Mouse (Mus musculus) midbrain, postnatal 0 days (tissue): Measurements from ENCODE around the gene Zc3h4. TPM values are rescaled to one million over a fixed set of nuclear protein-coding genes. Genes with fewer than 3 reads are reported as not detected.

ENCODE experiments used
- ATAC-seq: fragments of 200-750 bp; cut with Nextera tagmentation; 2 replicates; pipeline ENCODE4 v1.8.0; 2017; ENCODE audit warnings: moderate number of reproducible peaks, mild to moderate bottlenecking, moderate TSS enrichment, moderate library complexity; ENCODE audit not compliant: low FRiP score
- DNase-seq: peaks from one replicate; pipeline ENCODE4 v3.0.0-alpha.2; 2015; ENCODE audit warnings: low spot score
- H3K27ac ChIP-seq: fragments of 300-500 bp; sonication (generic); 2 replicates; pipeline ENCODE4 v1.5.1; 2014; ENCODE audit warnings: low read depth, mild to moderate bottlenecking, low read length, mixed read lengths
- H3K27me3 ChIP-seq: fragments of 300-500 bp; sonication (generic); 2 replicates; pipeline ENCODE4 v1.6.1; 2014; ENCODE audit warnings: low read length, control low read depth, mixed read lengths; ENCODE audit not compliant: insufficient read depth
- H3K36me3 ChIP-seq: fragments of 300-500 bp; sonication (generic); 2 replicates; pipeline ENCODE4 v1.6.1; 2014; ENCODE audit warnings: low read length, control low read depth, mixed read lengths; ENCODE audit not compliant: insufficient read depth
- H3K4me1 ChIP-seq: fragments of 300-500 bp; sonication (generic); 2 replicates; pipeline ENCODE4 v1.6.1; 2014; ENCODE audit warnings: mild to moderate bottlenecking, control low read depth, antibody characterized with exemption, low read length, mixed read lengths; ENCODE audit not compliant: insufficient read depth
- H3K4me2 ChIP-seq: fragments of 300-500 bp; sonication (generic); 2 replicates; pipeline ENCODE4 v1.6.1; 2014; ENCODE audit warnings: low read depth, mild to moderate bottlenecking, low read length, mixed read lengths; ENCODE audit not compliant: poor library complexity, severe bottlenecking
- H3K4me3 ChIP-seq: fragments of 300-500 bp; sonication (generic); 2 replicates; pipeline ENCODE4 v1.5.1; 2014; ENCODE audit warnings: low read depth, mild to moderate bottlenecking, low read length, moderate library complexity
- H3K9ac ChIP-seq: fragments of 300-500 bp; sonication (generic); replicated peaks from 2 replicates; pipeline ENCODE4 v1.6.1; 2014; ENCODE audit warnings: mild to moderate bottlenecking, low read length, moderate library complexity, mixed read lengths; ENCODE audit not compliant: poor library complexity, severe bottlenecking
- H3K9me3 ChIP-seq: fragments of 300-500 bp; sonication (generic); 2 replicates; pipeline ENCODE4 v1.6.1; 2016; ENCODE audit warnings: low read length, control low read depth
- CTCF ChIP-seq: IDR thresholded peaks from 2 replicates; pipeline ENCODE4 v1.5.1; 2016; ENCODE audit warnings: antibody characterized with exemption, mild to moderate bottlenecking
- WGBS: fragments of 180-500 bp; shearing (Covaris S2); extraction: QIAGEN DNeasy Blood & Tissue Kit; methylation state at CpG from one replicate; pipeline ENCODE4 v1.1.7; 2014; 5-methylcytosine and 5-hydroxymethylcytosine counted together
- polyA plus RNA-seq: library from polyadenylated mRNA; unstranded; fragments of >200 nt; fragmentation: Nextera tagmentation; extraction: Ambion mirVana; gene quantifications from 2 replicates; pipeline ENCODE4 v1.2.1, GENCODE M21; 2015
- total RNA-seq: library from RNA; depleted of rRNA; stranded (reverse); fragments of >200 nt; gene quantifications from 2 replicates; pipeline ENCODE4 v1.2.3, GENCODE M21; 2014

Zc3h4 gene
- total and polyA plus RNA-seq, 2 experiments from 2014 or later: 9.7 to 41.1 TPM

DNA sequence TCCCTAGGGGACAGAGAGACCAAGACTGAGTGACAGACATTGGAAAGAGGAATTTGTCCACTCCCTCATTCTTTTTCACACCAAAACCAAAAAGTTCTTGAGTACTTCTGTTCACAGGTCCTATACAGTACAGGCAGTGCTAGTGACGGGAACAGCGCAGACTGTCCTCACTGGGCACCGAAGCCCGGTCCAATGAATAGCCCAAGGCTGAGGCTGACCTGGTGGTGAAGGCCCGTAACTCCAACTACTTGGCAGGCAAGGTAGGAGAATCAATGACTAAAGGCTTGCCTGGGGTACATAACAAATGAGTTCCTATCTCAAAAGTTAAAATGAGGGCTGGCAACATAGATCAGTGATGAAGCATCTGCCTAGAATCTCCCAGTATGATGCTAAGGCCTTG lies 64.9 kb downstream of the Zc3h4 start:
- Histone ChIP-seq H3K27me3 (peaks cover 7% of the 10 kb centered on the region), H3K4me3 (no peak overlapping the region), H3K9ac (no peak overlapping the region), H3K4me1 (no peaks in the 10 kb centered on the region), H3K36me3 (no peaks in the 10 kb centered on the region), H3K27ac (no peak overlapping the region), H3K9me3 (no peaks in the 10 kb centered on the region), H3K4me2 (no peak overlapping the region)
- no peak for TF ChIP-seq CTCF
- DNase-seq: no peak
- WGBS: 92% methylated on average over 5 of the region's 5 CpGs
- no peak for ATAC-seq

DNA sequence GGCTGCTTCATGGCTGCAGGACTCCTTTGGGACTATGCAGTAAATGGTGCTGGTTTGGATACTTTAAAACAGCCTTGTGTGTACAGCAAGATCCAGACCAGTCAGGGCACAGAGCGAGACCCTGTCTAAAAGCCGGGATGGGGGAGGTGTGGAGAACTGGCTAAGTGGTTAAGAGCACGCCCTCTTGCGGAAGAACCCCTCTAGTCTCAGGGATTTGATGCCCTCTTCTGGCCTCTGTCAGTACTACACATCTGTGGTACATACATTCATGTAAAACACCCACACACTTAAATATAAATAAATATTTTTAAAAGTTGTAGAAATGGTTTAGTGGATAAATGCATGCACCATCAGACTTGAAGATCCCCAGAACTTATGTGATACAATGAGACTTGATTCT lies 65.9 kb downstream of the Zc3h4 start:
- WGBS: 66% methylated on average over 4 of the region's 4 CpGs

DNA sequence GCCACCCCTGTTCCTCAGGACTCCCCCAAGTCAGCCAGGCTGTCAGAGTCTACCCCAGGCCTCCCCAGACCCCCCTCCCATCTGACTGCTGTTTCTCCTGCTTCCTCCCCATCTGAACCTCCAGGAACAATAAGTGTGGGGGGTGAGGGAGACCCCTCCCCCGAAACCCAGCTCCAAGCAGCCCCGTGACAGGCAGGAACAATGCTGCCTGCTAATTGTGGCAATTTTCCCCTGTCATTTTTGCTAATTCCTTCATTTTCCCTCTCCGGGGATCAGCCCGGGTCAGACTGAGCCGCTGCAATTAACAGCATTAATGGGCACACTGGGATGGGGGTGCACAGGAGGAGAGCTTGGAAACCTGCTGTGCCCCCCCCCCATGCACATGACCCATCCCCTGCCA lies 67.4 kb downstream of the Zc3h4 start:
- Histone ChIP-seq H3K36me3 (no peaks in the 10 kb centered on the region), H3K27ac (no peak overlapping the region), H3K4me2 (no peak overlapping the region), H3K9me3 (no peaks in the 10 kb centered on the region), H3K4me3 (no peak overlapping the region), H3K4me1 (no peaks in the 10 kb centered on the region), H3K27me3 (peaks cover 13% of the 10 kb centered on the region), H3K9ac (0 out of 2 replicates have a peak overlapping the region, but pooled peaks have one; percentile 13)
- DNase-seq (no peak), ATAC-seq (no peak)
- WGBS: 20% methylated on average over 5 of the region's 5 CpGs
- TF ChIP-seq CTCF: no peak

More for the DNA sequence above, 65.9 kb downstream of the Zc3h4 start:
- Histone ChIP-seq H3K36me3 (no peaks in the 10 kb centered on the region), H3K9ac (no peak overlapping the region), H3K4me3 (no peak overlapping the region), H3K9me3 (no peaks in the 10 kb centered on the region), H3K4me2 (no peak overlapping the region), H3K27ac (no peak overlapping the region), H3K4me1 (no peaks in the 10 kb centered on the region), H3K27me3 (peaks cover 4% of the 10 kb centered on the region)
- DNase-seq: peak; percentile 21
- no peak for ATAC-seq
- TF ChIP-seq CTCF: peak; percentile 53

DNA sequence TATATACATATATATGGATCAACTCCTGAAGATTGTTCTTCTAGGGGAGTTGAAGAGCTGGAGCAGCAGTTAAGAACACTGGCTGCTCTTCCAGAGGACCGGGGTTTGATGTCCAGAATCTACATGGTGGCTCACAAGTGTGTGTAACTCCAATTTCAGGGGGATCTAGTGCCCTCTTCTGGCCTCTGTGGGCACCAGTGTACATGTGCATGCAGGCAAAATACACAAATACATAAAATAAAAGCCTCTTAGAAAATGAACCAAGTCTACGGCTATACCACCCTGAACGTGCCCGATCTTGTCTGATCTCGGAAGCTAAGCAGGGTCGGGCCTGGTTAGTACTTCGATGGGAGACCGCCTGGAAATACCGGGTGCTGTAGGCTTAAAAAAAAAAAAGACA lies 70.8 kb downstream of the Zc3h4 start:
- 42% methylated on average over 9 of the region's 9 CpGs for WGBS
- Histone ChIP-seq H3K9me3 (no peaks in the 10 kb centered on the region), H3K4me2 (no peak overlapping the region), H3K4me3 (no peak overlapping the region), H3K9ac (no peak overlapping the region), H3K27me3 (peaks cover 43% of the 10 kb centered on the region), H3K27ac (no peak overlapping the region), H3K36me3 (no peaks in the 10 kb centered on the region), H3K4me1 (0 out of 2 replicates have a peak, but pooled peaks cover 11% of the 10 kb centered on the region)
- ATAC-seq (no peak), DNase-seq (no peak)
- TF ChIP-seq CTCF: peak; percentile 58

DNA sequence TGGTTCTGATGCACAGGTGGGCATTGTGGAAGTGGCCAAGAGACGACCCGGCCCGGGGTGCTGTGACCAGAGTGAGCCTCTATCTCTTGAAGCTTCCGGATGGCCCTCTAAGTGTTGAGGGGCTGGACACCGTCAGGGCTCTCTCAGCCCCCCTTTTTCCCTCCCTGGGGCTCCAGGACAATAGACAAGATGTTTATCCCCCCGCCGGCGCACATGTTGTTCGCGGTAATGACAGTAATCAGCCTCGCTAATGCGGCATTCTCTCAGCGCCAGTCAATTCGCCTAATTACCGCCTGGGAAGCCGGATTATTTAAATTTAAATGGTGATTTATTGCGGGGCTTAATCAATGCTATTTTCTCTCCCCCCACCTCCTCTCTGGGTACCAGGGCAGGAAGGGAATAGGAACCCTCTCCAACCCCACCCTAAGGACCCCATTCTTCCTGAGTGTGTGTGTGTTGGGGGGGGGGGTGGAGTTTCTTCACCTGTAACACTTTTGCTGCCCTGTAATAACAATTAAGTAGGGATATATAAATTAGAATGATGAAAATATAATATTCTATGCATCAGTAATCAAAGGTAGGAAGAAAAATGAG lies 71.5 kb downstream of the Zc3h4 start:
- H3K4me2 ChIP-seq: no peak overlapping the region
- WGBS: 6% methylated on average over 17 of the region's 17 CpGs
- no peak for ATAC-seq

DNA sequence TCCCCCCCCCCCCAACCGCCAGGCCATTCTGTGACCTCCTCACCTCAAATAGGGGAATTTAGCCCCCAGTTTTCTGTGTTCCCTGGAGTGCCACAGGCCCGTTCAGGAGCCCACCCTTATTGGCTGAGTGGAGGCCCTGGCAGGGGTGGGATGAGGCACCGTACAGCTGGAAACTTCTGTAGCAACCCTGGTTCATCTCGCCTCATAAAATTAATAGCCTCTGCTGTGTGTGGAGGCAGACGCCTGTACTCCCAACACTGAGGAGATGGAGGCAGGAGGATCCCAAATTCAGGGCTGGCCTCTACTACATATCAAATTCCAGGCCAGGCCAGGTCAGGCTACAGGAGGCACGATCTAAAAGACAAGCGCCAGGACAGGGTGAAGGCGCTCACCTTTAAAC lies 73.1 kb downstream of the Zc3h4 start:
- Histone ChIP-seq H3K4me3 (no peak overlapping the region), H3K4me2 (no peak overlapping the region), H3K9ac (no peak overlapping the region), H3K4me1 (0 out of 2 replicates have a peak, but pooled peaks cover 11% of the 10 kb centered on the region), H3K27me3 (peaks cover 51% of the 10 kb centered on the region), H3K9me3 (no peaks in the 10 kb centered on the region), H3K27ac (no peak overlapping the region), H3K36me3 (no peaks in the 10 kb centered on the region)
- ATAC-seq: no peak
- TF ChIP-seq CTCF: no peak
- WGBS: 68% methylated on average over 8 of the region's 8 CpGs
- no peak for DNase-seq

More for the DNA sequence above, 71.5 kb downstream of the Zc3h4 start:
- H3K9me3 ChIP-seq: no peaks in the 10 kb centered on the region
- H3K27ac ChIP-seq: no peak overlapping the region
- DNase-seq: no peak
- TF ChIP-seq CTCF: no peak
- H3K4me1 ChIP-seq: 0 out of 2 replicates have a peak, but pooled peaks cover 11% of the 10 kb centered on the region
- H3K4me3 ChIP-seq: no peak overlapping the region
- H3K27me3 ChIP-seq: peaks cover 49% of the 10 kb centered on the region
- no peaks in the 10 kb centered on the region for H3K36me3 ChIP-seq
- H3K9ac ChIP-seq: no peak overlapping the region
